Mouse (Mus musculus): ENCODE measurements around the gene Gm7358. TPM values are rescaled to one million over a fixed set of nuclear protein-coding genes. Genes with fewer than 3 reads are reported as not detected.
"Not testable (repeated sequence)": the region's sequence is repeated elsewhere in the genome, so short reads cannot be mapped to it uniquely, and the experiment has no call there.

Gene Gm7358
- not detected in 2 replicates for polyA plus RNA-seq (2014; fragmentation: Nextera tagmentation; extraction: Ambion mirVana)

- ATAC-seq (ENCODE audit: low FRiP score); H3K27ac ChIP-seq; H3K9ac ChIP-seq; DNase-seq (ENCODE audit: low spot score); H3K4me3 ChIP-seq (replicated peaks; ENCODE audit: low read length); H3K4me2 ChIP-seq (replicated peaks); H3K9me3 ChIP-seq (ENCODE audit: control insufficient read depth, low read length); H3K4me1 ChIP-seq (replicated peaks; ENCODE audit: control insufficient read depth, insufficient read depth, low read length); H3K27me3 ChIP-seq (ENCODE audit: control insufficient read depth, insufficient read depth, low read length); H3K36me3 ChIP-seq (replicated peaks; ENCODE audit: control insufficient read depth, insufficient read depth): not testable (repeated sequence)
- no CpG with 5 or more reads among the region's 2 CpGs for WGBS
Measured at GRCm38 (mm10) chr17:14059431-14059830, at the start of gene Gm7358. Gm7358 (minus strand) TSS chr17:14059531.

- DNase-seq (ENCODE audit: low spot score); H3K4me2 ChIP-seq (replicated peaks); H3K4me1 ChIP-seq (replicated peaks; ENCODE audit: control insufficient read depth, insufficient read depth, low read length); H3K9ac ChIP-seq; H3K4me3 ChIP-seq (replicated peaks; ENCODE audit: low read length); ATAC-seq (ENCODE audit: low FRiP score); H3K36me3 ChIP-seq (replicated peaks; ENCODE audit: control insufficient read depth, insufficient read depth); H3K27me3 ChIP-seq (ENCODE audit: control insufficient read depth, insufficient read depth, low read length); H3K9me3 ChIP-seq (ENCODE audit: control insufficient read depth, low read length); H3K27ac ChIP-seq: not testable (repeated sequence)
- 28% methylated on average over 3 of the region's 3 CpGs for WGBS
Measured at GRCm38 (mm10) chr17:14103018-14103417, 43.7 kb upstream of the Gm7358 start.

GRCm38 (mm10) chr17:14101446-14101980 lies 42.2 kb upstream of the Gm7358 start:
- not testable (repeated sequence) for H3K4me3 ChIP-seq (replicated peaks; ENCODE audit: low read length); H3K4me2 ChIP-seq (replicated peaks); H3K9ac ChIP-seq; H3K27ac ChIP-seq; H3K27me3 ChIP-seq (ENCODE audit: control insufficient read depth, insufficient read depth, low read length); ATAC-seq (ENCODE audit: low FRiP score); H3K9me3 ChIP-seq (ENCODE audit: control insufficient read depth, low read length); DNase-seq (ENCODE audit: low spot score); H3K4me1 ChIP-seq (replicated peaks; ENCODE audit: control insufficient read depth, insufficient read depth, low read length); H3K36me3 ChIP-seq (replicated peaks; ENCODE audit: control insufficient read depth, insufficient read depth)
- WGBS: 7% methylated on average over 1 of the region's 1 CpGs

- not testable (repeated sequence) for H3K4me1 ChIP-seq (replicated peaks; ENCODE audit: control insufficient read depth, insufficient read depth, low read length); DNase-seq (ENCODE audit: low spot score)
- WGBS: 68% methylated on average over 3 of the region's 3 CpGs
Measured at GRCm38 (mm10) chr17:14099886-14100285, 40.6 kb upstream of the Gm7358 start.

GRCm38 (mm10) chr17:14094165-14094564 lies 34.8 kb upstream of the Gm7358 start:
- H3K36me3 ChIP-seq (replicated peaks; ENCODE audit: control insufficient read depth, insufficient read depth); ATAC-seq (ENCODE audit: low FRiP score); H3K27me3 ChIP-seq (ENCODE audit: control insufficient read depth, insufficient read depth, low read length); H3K4me3 ChIP-seq (replicated peaks; ENCODE audit: low read length); H3K9me3 ChIP-seq (ENCODE audit: control insufficient read depth, low read length); H3K27ac ChIP-seq; H3K4me1 ChIP-seq (replicated peaks; ENCODE audit: control insufficient read depth, insufficient read depth, low read length); DNase-seq (ENCODE audit: low spot score); H3K4me2 ChIP-seq (replicated peaks); H3K9ac ChIP-seq: not testable (repeated sequence)
- 50% methylated on average over 3 of the region's 7 CpGs for WGBS

More at GRCm38 (mm10) chr17:14099886-14100285, 40.6 kb upstream of the Gm7358 start:
- not testable (repeated sequence) for H3K36me3 ChIP-seq (replicated peaks; ENCODE audit: control insufficient read depth, insufficient read depth); H3K9me3 ChIP-seq (ENCODE audit: control insufficient read depth, low read length); H3K4me3 ChIP-seq (replicated peaks; ENCODE audit: low read length); H3K27me3 ChIP-seq (ENCODE audit: control insufficient read depth, insufficient read depth, low read length); H3K9ac ChIP-seq; ATAC-seq (ENCODE audit: low FRiP score); H3K4me2 ChIP-seq (replicated peaks); H3K27ac ChIP-seq

- H3K36me3 ChIP-seq (replicated peaks; ENCODE audit: control insufficient read depth, insufficient read depth); DNase-seq (ENCODE audit: low spot score); H3K27ac ChIP-seq; H3K9ac ChIP-seq; H3K4me2 ChIP-seq (replicated peaks); H3K9me3 ChIP-seq (ENCODE audit: control insufficient read depth, low read length); H3K4me1 ChIP-seq (replicated peaks; ENCODE audit: control insufficient read depth, insufficient read depth, low read length); ATAC-seq (ENCODE audit: low FRiP score); H3K4me3 ChIP-seq (replicated peaks; ENCODE audit: low read length); H3K27me3 ChIP-seq (ENCODE audit: control insufficient read depth, insufficient read depth, low read length): not testable (repeated sequence)
- WGBS: 11% methylated on average over 1 of the region's 1 CpGs
Measured at GRCm38 (mm10) chr17:14086629-14087028, 27.3 kb upstream of the Gm7358 start.

GRCm38 (mm10) chr17:14041880-14042279 lies 17.5 kb downstream of the Gm7358 start:
- H3K4me1 ChIP-seq (replicated peaks; ENCODE audit: control insufficient read depth, insufficient read depth, low read length); H3K9ac ChIP-seq; H3K4me3 ChIP-seq (replicated peaks; ENCODE audit: low read length); H3K9me3 ChIP-seq (ENCODE audit: control insufficient read depth, low read length); H3K27me3 ChIP-seq (ENCODE audit: control insufficient read depth, insufficient read depth, low read length); ATAC-seq (ENCODE audit: low FRiP score); H3K27ac ChIP-seq; DNase-seq (ENCODE audit: low spot score); H3K36me3 ChIP-seq (replicated peaks; ENCODE audit: control insufficient read depth, insufficient read depth); H3K4me2 ChIP-seq (replicated peaks): not testable (repeated sequence)
- WGBS: 94% methylated on average over 1 of the region's 2 CpGs

- not testable (repeated sequence) for H3K36me3 ChIP-seq (replicated peaks; ENCODE audit: control insufficient read depth, insufficient read depth); H3K27ac ChIP-seq; H3K9me3 ChIP-seq (ENCODE audit: control insufficient read depth, low read length); ATAC-seq (ENCODE audit: low FRiP score); DNase-seq (ENCODE audit: low spot score); H3K4me3 ChIP-seq (replicated peaks; ENCODE audit: low read length); H3K27me3 ChIP-seq (ENCODE audit: control insufficient read depth, insufficient read depth, low read length); H3K4me1 ChIP-seq (replicated peaks; ENCODE audit: control insufficient read depth, insufficient read depth, low read length); H3K4me2 ChIP-seq (replicated peaks); H3K9ac ChIP-seq
- 44% methylated on average over 1 of the region's 2 CpGs for WGBS
Measured at GRCm38 (mm10) chr17:14037012-14037411, 22.3 kb downstream of the Gm7358 start.

- H3K4me1 ChIP-seq (replicated peaks; ENCODE audit: control insufficient read depth, insufficient read depth, low read length); DNase-seq (ENCODE audit: low spot score); H3K36me3 ChIP-seq (replicated peaks; ENCODE audit: control insufficient read depth, insufficient read depth); H3K4me3 ChIP-seq (replicated peaks; ENCODE audit: low read length); H3K9me3 ChIP-seq (ENCODE audit: control insufficient read depth, low read length); H3K4me2 ChIP-seq (replicated peaks); ATAC-seq (ENCODE audit: low FRiP score); H3K27me3 ChIP-seq (ENCODE audit: control insufficient read depth, insufficient read depth, low read length); H3K9ac ChIP-seq; H3K27ac ChIP-seq: not testable (repeated sequence)
- WGBS: 95% methylated on average over 4 of the region's 4 CpGs
Measured at GRCm38 (mm10) chr17:14036113-14036512, 23.2 kb downstream of the Gm7358 start.

Measured in hindbrain, embryonic 14.5 days (tissue).